In genomic region chr10:25144787-25145761, GRCm38 (mm10) we compare ENCODE assay signal across 10 mouse cellular contexts.
DNase-seq lines count a peak whose midpoint lies in the region; ATAC-seq and TF ChIP-seq lines count a peak whose summit lies in the region.
"Had no signal": no experiment of that assay in that cellular context is flagged by ENCODE, and none has a peak within 500 bp of the region (broad histone marks: within the 10 kb centered on the region; RNA-seq: fewer than 3 reads in every experiment).

No protein-coding gene starts in this region.

- 64% methylated on average over 18 of the region's 18 CpGs for WGBS in hindbrain, postnatal 0 days
- WGBS in midbrain, embryonic 16.5 days: 63% methylated on average over 18 of the region's 18 CpGs

- peak overlapping the region; percentile 42 for H3K4me3 ChIP-seq in left cerebral cortex, adult 2 months
- H3K4me3 ChIP-seq in cortical plate, adult 2 months (ENCODE audit: insufficient read depth, low read length): peak overlapping the region; percentile 21; the same call in 1 of the 2 replicates
- no peak overlapping the region for H3K4me3 ChIP-seq in hindbrain, postnatal 0 days (ENCODE audit: low read length)
- no peak overlapping the region for H3K4me3 ChIP-seq in midbrain, embryonic 16.5 days (ENCODE audit: low read depth, low read length)
- H3K4me3 ChIP-seq: limb, embryonic 15.5 days had no signal

- H3K4me2 ChIP-seq in hindbrain, postnatal 0 days (ENCODE audit: low read depth, low read length): peak overlapping the region; percentile 34
- H3K4me2 ChIP-seq in midbrain, embryonic 16.5 days (ENCODE audit: low read length): peak overlapping the region; percentile 38
- H3K4me2 ChIP-seq: limb, embryonic 15.5 days had no signal

- intact Hi-C loops in left cerebral cortex, adult 2 months (cut with DNase I): loop anchor here (2.0 kb wide), 1 partner anchor 144 kb away; no protein-coding TSS in a partner anchor
- intact Hi-C loops in left cerebral cortex, postnatal 4 days (cut with DNase I): no loop called here

- DNase-seq in left cerebral cortex, adult 2 months (ENCODE audit: extremely low spot score in 1 of 2, low spot score in 2 of 2): peak; percentile 17 to 24
- no peak for DNase-seq in left cerebral cortex, postnatal 4 days
- peak; percentile 33 for DNase-seq in hindbrain, postnatal 0 days (ENCODE audit: low spot score)
- DNase-seq in adrenal gland, adult (ENCODE audit: inconsistent age in 2 of 2, low spot score in 1 of 2): no peak
- no peak for DNase-seq in embryo, embryonic 10 days (ENCODE audit: low spot score)
- DNase-seq: cerebellum, adult 9-10 months; gastrocnemius, postnatal 36 days had no signal

- H3K9ac ChIP-seq in hindbrain, postnatal 0 days (replicated peaks; ENCODE audit: low read length): no peak overlapping the region
- H3K9ac ChIP-seq in midbrain, embryonic 16.5 days (ENCODE audit: low read depth, low read length): peak overlapping the region; percentile 42; the same call in 1 of the 2 replicates
- H3K9ac ChIP-seq: limb, embryonic 15.5 days had no signal

- H3K36me3 ChIP-seq in hindbrain, postnatal 0 days (ENCODE audit: insufficient read depth, low read length): no peaks in the 10 kb centered on the region
- no peaks in the 10 kb centered on the region for H3K36me3 ChIP-seq in midbrain, embryonic 16.5 days (ENCODE audit: control insufficient read depth, insufficient read depth, low read length)
- H3K36me3 ChIP-seq: limb, embryonic 15.5 days had no signal

- H3K27ac ChIP-seq in left cerebral cortex, adult 2 months: peak overlapping the region; percentile 74
- peak overlapping the region; percentile 55 for H3K27ac ChIP-seq in cortical plate, adult 2 months (ENCODE audit: insufficient read depth, low read length)
- peak overlapping the region; percentile 38 for H3K27ac ChIP-seq in hindbrain, postnatal 0 days
- H3K27ac ChIP-seq in midbrain, embryonic 16.5 days (ENCODE audit: low read length): peak overlapping the region; percentile 44
- H3K27ac ChIP-seq: limb, embryonic 15.5 days had no signal

- H3K9me3 ChIP-seq in hindbrain, postnatal 0 days (ENCODE audit: low read length): no peaks in the 10 kb centered on the region
- no peaks in the 10 kb centered on the region for H3K9me3 ChIP-seq in midbrain, embryonic 16.5 days (replicated peaks; ENCODE audit: control insufficient read depth, low read length, poor library complexity, severe bottlenecking)
- H3K9me3 ChIP-seq: limb, embryonic 15.5 days had no signal

- no peak for TF ChIP-seq CTCF in left cerebral cortex, adult 2 months (IDR thresholded peaks at IDR 0.05)
- no peak for TF ChIP-seq CTCF in cortical plate, adult 2 months (IDR thresholded peaks at IDR 0.05; ENCODE audit: extremely low read depth, insufficient read depth, low read length)
- no peak for TF ChIP-seq CTCF in hindbrain, postnatal 0 days (IDR thresholded peaks at IDR 0.05; ENCODE audit: low read depth)

- no peaks in the 10 kb centered on the region for H3K27me3 ChIP-seq in hindbrain, postnatal 0 days (ENCODE audit: insufficient read depth, low read length)
- H3K27me3 ChIP-seq in midbrain, embryonic 16.5 days (ENCODE audit: control insufficient read depth, insufficient read depth, low read depth, low read length): no peaks in the 10 kb centered on the region
- H3K27me3 ChIP-seq: limb, embryonic 15.5 days had no signal

- H3K4me1 ChIP-seq in cortical plate, adult 2 months (ENCODE audit: control insufficient read depth, insufficient read depth, low read length): peaks cover 1% of the 10 kb centered on the region; the same call in 1 of the 2 replicates
- no peaks in the 10 kb centered on the region for H3K4me1 ChIP-seq in hindbrain, postnatal 0 days (ENCODE audit: insufficient read depth, low read length)
- no peaks in the 10 kb centered on the region for H3K4me1 ChIP-seq in midbrain, embryonic 16.5 days (ENCODE audit: control insufficient read depth, insufficient read depth, low read length)

- no peak for TF ChIP-seq POLR2A in cortical plate, adult 2 months (IDR thresholded peaks at IDR 0.05; ENCODE audit: extremely low read depth, insufficient read depth, low read length)

- ATAC-seq in hindbrain, postnatal 0 days: peak; percentile 82
- peak; percentile 84 for ATAC-seq in midbrain, embryonic 16.5 days

Comparison
In these comparisons a context has a peak if more than half of its experiments do, and no peak if none do; other contexts are left out.
1. DNase-seq: peak in left cerebral cortex, adult 2 months (2 of 2) and hindbrain, postnatal 0 days (single experiment); none in left cerebral cortex, postnatal 4 days (single experiment), adrenal gland, adult (0 of 2) and embryo, embryonic 10 days (single experiment).
2. H3K4me3 ChIP-seq: peak in left cerebral cortex, adult 2 months (single experiment) and cortical plate, adult 2 months (single experiment); none in hindbrain, postnatal 0 days (single experiment) and midbrain, embryonic 16.5 days (single experiment).
3. Peak in every context shown above with its lines, with median percentiles within 50 percentile points of each other: H3K27ac ChIP-seq.